Mouse (Mus musculus): ENCODE measurements around the gene Flt3l. TPM values are rescaled to one million over a fixed set of nuclear protein-coding genes. Genes with fewer than 3 reads are reported as not detected.
A peak's percentile ranks its signal among the peaks of the same experiment; 100 is the strongest.
"Not testable (repeated sequence)": the region's sequence is repeated elsewhere in the genome, so short reads cannot be mapped to it uniquely, and the experiment has no call there.

The Flt3l gene
- polyA plus RNA-seq, 1 experiment from 2014 or later, result 1.4 TPM

- peaks cover 23% of the 10 kb centered on the region for H3K4me1 ChIP-seq
- 90% methylated on average over 3 of the region's 3 CpGs for WGBS
Observed at GRCm38 (mm10) chr7:45160866-45161265, 24.6 kb upstream of the Flt3l start.

GRCm38 (mm10) chr7:45160316-45160800 lies 24.1 kb upstream of the Flt3l start:
- 92% methylated on average over 6 of the region's 6 CpGs for WGBS
- no peak for DNase-seq (ENCODE audit: low spot score)
- Histone ChIP-seq H3K27ac (no peak overlapping the region), H3K4me3 (no peak overlapping the region), H3K9me3 (replicated peaks) (no peaks in the 10 kb centered on the region), H3K4me1 (peaks cover 26% of the 10 kb centered on the region), H3K27me3 (ENCODE audit: low read depth, poor library complexity, severe bottlenecking) (peaks cover 32% of the 10 kb centered on the region), H3K36me3 (peaks cover 44% of the 10 kb centered on the region)

More at GRCm38 (mm10) chr7:45160866-45161265, 24.6 kb upstream of the Flt3l start:
- no peak for DNase-seq (ENCODE audit: low spot score)
- H3K4me3 ChIP-seq, result no peak overlapping the region
- no peak overlapping the region for H3K27ac ChIP-seq
- peaks cover 44% of the 10 kb centered on the region for H3K36me3 ChIP-seq
- no peaks in the 10 kb centered on the region for H3K9me3 ChIP-seq (replicated peaks)
- H3K27me3 ChIP-seq (ENCODE audit: low read depth, poor library complexity, severe bottlenecking), result peaks cover 37% of the 10 kb centered on the region

GRCm38 (mm10) chr7:45158991-45159390 lies 22.8 kb upstream of the Flt3l start:
- H3K36me3 ChIP-seq, result peaks cover 44% of the 10 kb centered on the region
- 93% methylated on average over 6 of the region's 6 CpGs for WGBS
- DNase-seq (ENCODE audit: low spot score), result no peak
- no peak overlapping the region for H3K27ac ChIP-seq
- H3K9me3 ChIP-seq (replicated peaks), result no peaks in the 10 kb centered on the region
- peaks cover 18% of the 10 kb centered on the region for H3K27me3 ChIP-seq (ENCODE audit: low read depth, poor library complexity, severe bottlenecking)
- H3K4me3 ChIP-seq, result no peak overlapping the region
- H3K4me1 ChIP-seq, result peaks cover 32% of the 10 kb centered on the region

- Histone ChIP-seq H3K27me3 (ENCODE audit: low read depth, poor library complexity, severe bottlenecking) (peaks cover 3% of the 10 kb centered on the region), H3K36me3 (peaks cover 44% of the 10 kb centered on the region), H3K9me3 (replicated peaks) (no peaks in the 10 kb centered on the region), H3K27ac (no peak overlapping the region), H3K4me3 (no peak overlapping the region), H3K4me1 (peaks cover 29% of the 10 kb centered on the region)
- DNase-seq (ENCODE audit: low spot score), result no peak
- 88% methylated on average over 14 of the region's 14 CpGs for WGBS
Observed at GRCm38 (mm10) chr7:45157459-45157858, 21.2 kb upstream of the Flt3l start.

GRCm38 (mm10) chr7:45156206-45156605 lies 20.0 kb upstream of the Flt3l start:
- Histone ChIP-seq H3K36me3 (peaks cover 44% of the 10 kb centered on the region), H3K27ac (no peak overlapping the region), H3K4me1 (peaks cover 28% of the 10 kb centered on the region), H3K9me3 (replicated peaks) (no peaks in the 10 kb centered on the region), H3K27me3 (ENCODE audit: low read depth, poor library complexity, severe bottlenecking) (no peaks in the 10 kb centered on the region), H3K4me3 (no peak overlapping the region)
- no peak for DNase-seq (ENCODE audit: low spot score)
- WGBS, result 97% methylated on average over 15 of the region's 15 CpGs

- H3K27ac ChIP-seq, result peak overlapping the region; percentile 98; the same call in 1 of the 2 replicates
- 87% methylated on average over 9 of the region's 9 CpGs for WGBS
- DNase-seq (ENCODE audit: low spot score), result no peak
- no peaks in the 10 kb centered on the region for H3K27me3 ChIP-seq (ENCODE audit: low read depth, poor library complexity, severe bottlenecking)
- H3K9me3 ChIP-seq (replicated peaks), result no peaks in the 10 kb centered on the region
- H3K36me3 ChIP-seq, result peaks cover 38% of the 10 kb centered on the region
- H3K4me3 ChIP-seq, result no peak overlapping the region
- H3K4me1 ChIP-seq, result peaks cover 34% of the 10 kb centered on the region
Observed at GRCm38 (mm10) chr7:45155590-45155989, 19.4 kb upstream of the Flt3l start.

- no peak for DNase-seq (ENCODE audit: low spot score)
Observed at GRCm38 (mm10) chr7:45154993-45155514, 18.8 kb upstream of the Flt3l start.

GRCm38 (mm10) chr7:45154096-45154992 lies 18.1 kb upstream of the Flt3l start, which contains the start of the genes Pih1d1 and Aldh16a1:
Gene Pih1d1, plus strand, starts transcription at chr7:45154303.
Gene Aldh16a1, minus strand, starts transcription at chr7:45154584.
- H3K4me3 ChIP-seq, result peak within 1 kb of the TSS; percentile 78

More at GRCm38 (mm10) chr7:45154993-45155514, 18.8 kb upstream of the Flt3l start:
- H3K4me3 ChIP-seq, result peak overlapping the region; percentile 78
- peaks cover 32% of the 10 kb centered on the region for H3K36me3 ChIP-seq
- peaks cover 39% of the 10 kb centered on the region for H3K4me1 ChIP-seq
- 83% methylated on average over 12 of the region's 12 CpGs for WGBS
- no peaks in the 10 kb centered on the region for H3K9me3 ChIP-seq (replicated peaks)
- no peaks in the 10 kb centered on the region for H3K27me3 ChIP-seq (ENCODE audit: low read depth, poor library complexity, severe bottlenecking)
- peak overlapping the region; percentile 98 for H3K27ac ChIP-seq

GRCm38 (mm10) chr7:45153586-45153985 lies 17.4 kb upstream of the Flt3l start:
- 5% methylated on average over 5 of the region's 5 CpGs for WGBS
- Histone ChIP-seq H3K4me1 (peaks cover 48% of the 10 kb centered on the region), H3K27ac (peak overlapping the region; percentile 98), H3K4me3 (peak overlapping the region; percentile 78), H3K9me3 (replicated peaks) (no peaks in the 10 kb centered on the region), H3K36me3 (peaks cover 22% of the 10 kb centered on the region), H3K27me3 (ENCODE audit: low read depth, poor library complexity, severe bottlenecking) (no peaks in the 10 kb centered on the region)
- DNase-seq (ENCODE audit: low spot score), result no peak

More at GRCm38 (mm10) chr7:45154096-45154992, 18.1 kb upstream of the Flt3l start, which contains the start of the genes Pih1d1 and Aldh16a1:
- Histone ChIP-seq H3K27me3 (ENCODE audit: low read depth, poor library complexity, severe bottlenecking) (no peaks in the 10 kb centered on the region), H3K4me1 (peaks cover 46% of the 10 kb centered on the region), H3K9me3 (replicated peaks) (no peaks in the 10 kb centered on the region), H3K36me3 (peaks cover 28% of the 10 kb centered on the region), H3K27ac (peak within 1 kb of the TSS; percentile 98)
- WGBS, result 5% methylated on average over 69 of the region's 69 CpGs
- peak; percentile 98 for DNase-seq (ENCODE audit: low spot score)

- DNase-seq (ENCODE audit: low spot score); H3K27ac ChIP-seq; H3K9me3 ChIP-seq (replicated peaks); H3K27me3 ChIP-seq (ENCODE audit: low read depth, poor library complexity, severe bottlenecking): not testable (repeated sequence)
- H3K4me1 ChIP-seq, result peaks cover 48% of the 10 kb centered on the region
- H3K4me3 ChIP-seq, result peak overlapping the region; percentile 78
- H3K36me3 ChIP-seq, result peaks cover 22% of the 10 kb centered on the region
- 95% methylated on average over 2 of the region's 2 CpGs for WGBS
Observed at GRCm38 (mm10) chr7:45153052-45153451, 16.8 kb upstream of the Flt3l start.

GRCm38 (mm10) chr7:45151303-45151702 lies 15.1 kb upstream of the Flt3l start:
- Histone ChIP-seq H3K9me3 (replicated peaks) (no peaks in the 10 kb centered on the region), H3K27me3 (ENCODE audit: low read depth, poor library complexity, severe bottlenecking) (no peaks in the 10 kb centered on the region), H3K4me3 (peak overlapping the region; percentile 10; the same call in 1 of the 2 replicates), H3K27ac (peak overlapping the region; percentile 74), H3K4me1 (peaks cover 48% of the 10 kb centered on the region), H3K36me3 (peaks cover 27% of the 10 kb centered on the region)
- DNase-seq (ENCODE audit: low spot score), result no peak
- 33% methylated on average over 11 of the region's 11 CpGs for WGBS

- peaks cover 37% of the 10 kb centered on the region for H3K36me3 ChIP-seq
- 0 out of 2 replicates have a peak overlapping the region, but pooled peaks have one; percentile 10 for H3K4me3 ChIP-seq
- 56% methylated on average over 4 of the region's 4 CpGs for WGBS
- peaks cover 44% of the 10 kb centered on the region for H3K4me1 ChIP-seq
- H3K27me3 ChIP-seq (ENCODE audit: low read depth, poor library complexity, severe bottlenecking), result no peaks in the 10 kb centered on the region
- no peak for DNase-seq (ENCODE audit: low spot score)
- H3K27ac ChIP-seq, result peak overlapping the region; percentile 74
- no peaks in the 10 kb centered on the region for H3K9me3 ChIP-seq (replicated peaks)
Observed at GRCm38 (mm10) chr7:45150321-45150720, 14.1 kb upstream of the Flt3l start.

- H3K27me3 ChIP-seq (ENCODE audit: low read depth, poor library complexity, severe bottlenecking), result no peaks in the 10 kb centered on the region
- H3K4me1 ChIP-seq, result peaks cover 37% of the 10 kb centered on the region
- H3K27ac ChIP-seq, result peak overlapping the region; percentile 70
- no peak for DNase-seq (ENCODE audit: low spot score)
- peaks cover 45% of the 10 kb centered on the region for H3K36me3 ChIP-seq
- H3K4me3 ChIP-seq, result no peak overlapping the region
- WGBS, result 70% methylated on average over 6 of the region's 6 CpGs
- H3K9me3 ChIP-seq (replicated peaks), result no peaks in the 10 kb centered on the region
Observed at GRCm38 (mm10) chr7:45149545-45149944, 13.3 kb upstream of the Flt3l start.
